Mouse (Mus musculus) ES-E14 (cell line): ENCODE measurements at regions not wholly inside any gene's neighbourhood (a gene's known extent, or its start where the extent isn't known, plus 50 kb on each side); places are given as distances from the start of the nearest gene placed in this dataset.

Experiments
- DNase-seq: peaks from one replicate; pipeline ENCODE4 v3.0.0-alpha.2; 2013; ENCODE audit warnings: low read depth, low spot score
- H3K27ac ChIP-seq: 2 replicates; pipeline ENCODE4 v1.5.1; 2012; ENCODE audit warnings: low read depth, mild to moderate bottlenecking, low read length, moderate library complexity, mixed read lengths; ENCODE audit not compliant: poor library complexity, insufficient read depth, severe bottlenecking
- H3K36me3 ChIP-seq: 2 replicates; pipeline ENCODE4 v1.6.1; 2012; ENCODE audit warnings: mild to moderate bottlenecking, low read length, moderate library complexity, mixed read lengths; ENCODE audit not compliant: control insufficient read depth, poor library complexity, insufficient read depth, severe bottlenecking
- H3K4me1 ChIP-seq, 2 experiments: fragments of 150-350 bp in 1 of 2; sonication (generic) in 1 of 2; 2 replicates each; pipeline ENCODE4 v1.6.1; 2012; ENCODE audit warnings: low read length in 2 of 2, mild to moderate bottlenecking in 1 of 2, mixed read lengths in 1 of 2; ENCODE audit not compliant: control insufficient read depth in 2 of 2, insufficient read depth in 2 of 2, poor library complexity in 1 of 2
- H3K4me3 ChIP-seq, 2 experiments: fragments of 150-350 bp in 1 of 2; sonication (generic) in 1 of 2; 2 replicates each; pipeline ENCODE4 v1.5.1; 2012; ENCODE audit warnings: low read length in 2 of 2, low read depth in 1 of 2, mild to moderate bottlenecking in 1 of 2, mixed read lengths in 1 of 2; ENCODE audit not compliant: insufficient read depth in 1 of 2, poor library complexity in 1 of 2, severe bottlenecking in 1 of 2
- H3K9ac ChIP-seq: 2 replicates; pipeline ENCODE4 v1.6.1; 2012; ENCODE audit warnings: low read depth, mild to moderate bottlenecking, low read length, mixed read lengths; ENCODE audit not compliant: poor library complexity, insufficient read depth, severe bottlenecking
- H3K9me3 ChIP-seq: fragments of 150-350 bp; sonication (generic); 2 replicates; pipeline ENCODE4 v1.6.1; 2012; ENCODE audit warnings: low read depth, mild to moderate bottlenecking, low read length; ENCODE audit not compliant: control insufficient read depth, insufficient read depth
- CHD2 ChIP-seq: IDR thresholded peaks from 2 replicates; pipeline ENCODE4 v1.6.1; 2014; ENCODE audit warnings: mild to moderate bottlenecking, low read depth, low read length, inconsistent platforms
- HCFC1 ChIP-seq: IDR thresholded peaks from 2 replicates; pipeline ENCODE4 v1.6.1; 2012; ENCODE audit warnings: low read length, inconsistent platforms, borderline replicate concordance; ENCODE audit not compliant: insufficient read depth
- MAFK ChIP-seq: IDR thresholded peaks from 2 replicates; pipeline ENCODE4 v1.6.1; 2014; ENCODE audit warnings: mild to moderate bottlenecking, low read depth, low read length, inconsistent platforms; ENCODE audit not compliant: insufficient read depth
- ZC3H11A ChIP-seq: IDR thresholded peaks from 2 replicates; pipeline ENCODE4 v1.6.1; 2012; ENCODE audit warnings: low read depth, mild to moderate bottlenecking, inconsistent platforms, low read length, borderline replicate concordance
- ZNF384 ChIP-seq: IDR thresholded peaks from 2 replicates; pipeline ENCODE4 v1.6.1; 2012; ENCODE audit warnings: low read depth, low read length, inconsistent platforms
- in situ Hi-C, 2 experiments: fragments of 600-800 bp; cut with MboI; formaldehyde crosslinking; loops; one replicate each; pipeline ENCODE4 v1.15.1; 2025; ENCODE audit warnings: low sequenced_read_pairs in 2 of 2, inconsistent platforms in 1 of 2; ENCODE audit not compliant: unreplicated experiment in 2 of 2

DNA sequence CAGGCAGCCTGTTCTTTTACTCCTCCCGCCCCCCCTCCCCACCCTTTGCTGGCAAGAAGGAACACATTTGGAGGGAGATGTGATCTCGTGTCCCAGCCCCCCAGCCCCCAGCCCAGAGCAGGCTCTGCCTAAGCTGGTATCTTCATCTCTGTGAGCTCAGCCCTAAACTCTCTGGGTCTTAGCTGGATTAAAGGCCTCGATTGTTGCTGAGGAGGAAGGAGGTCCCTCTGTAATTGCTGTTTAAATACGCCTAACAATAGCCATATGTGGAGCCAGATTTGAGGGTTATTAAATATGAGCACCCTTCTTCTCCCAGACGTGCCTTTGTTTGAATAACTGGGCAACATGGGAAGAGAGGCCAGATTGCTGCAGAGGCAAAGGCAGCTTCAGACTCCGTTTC lies 145.0 kb upstream of the Pitx1 start:
- Histone ChIP-seq H3K27ac (no peak overlapping the region), H3K4me1 (no peaks in the 10 kb centered on the region; a peak in 1 of 4 replicates), H3K36me3 (no peaks in the 10 kb centered on the region), H3K9me3 (no peaks in the 10 kb centered on the region), H3K9ac (no peak overlapping the region), H3K4me3 (no peak overlapping the region)
- DNase-seq = no peak
- TF ChIP-seq CHD2 (no peak), ZNF384 (no peak), ZC3H11A (no peak), MAFK (no peak), HCFC1 (no peak)
- in situ Hi-C loops = no loop called here

DNA sequence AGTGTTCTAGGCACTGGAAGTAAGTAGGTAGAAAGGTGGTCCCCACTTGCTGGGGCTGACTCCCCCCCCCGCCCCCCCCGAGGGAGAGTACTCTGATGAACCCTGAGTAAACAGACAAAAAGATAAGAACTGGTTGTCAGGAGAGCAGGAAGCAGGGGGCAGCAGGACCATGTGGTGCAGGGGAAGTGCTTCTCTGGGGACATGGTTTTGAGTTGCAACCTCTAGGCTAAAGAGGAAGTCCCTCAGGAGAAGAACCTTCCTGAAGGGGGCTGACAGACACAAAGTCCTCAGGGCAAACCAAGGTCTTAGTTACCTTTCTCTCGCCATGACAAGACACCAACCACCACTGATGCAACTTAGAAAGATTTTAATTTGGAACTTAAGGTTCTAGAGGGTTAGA lies 141.9 kb upstream of the Pitx1 start:
- no peak overlapping the region for H3K9ac ChIP-seq
- in situ Hi-C loops = no loop called here
- no peak overlapping the region for H3K4me3 ChIP-seq

DNA sequence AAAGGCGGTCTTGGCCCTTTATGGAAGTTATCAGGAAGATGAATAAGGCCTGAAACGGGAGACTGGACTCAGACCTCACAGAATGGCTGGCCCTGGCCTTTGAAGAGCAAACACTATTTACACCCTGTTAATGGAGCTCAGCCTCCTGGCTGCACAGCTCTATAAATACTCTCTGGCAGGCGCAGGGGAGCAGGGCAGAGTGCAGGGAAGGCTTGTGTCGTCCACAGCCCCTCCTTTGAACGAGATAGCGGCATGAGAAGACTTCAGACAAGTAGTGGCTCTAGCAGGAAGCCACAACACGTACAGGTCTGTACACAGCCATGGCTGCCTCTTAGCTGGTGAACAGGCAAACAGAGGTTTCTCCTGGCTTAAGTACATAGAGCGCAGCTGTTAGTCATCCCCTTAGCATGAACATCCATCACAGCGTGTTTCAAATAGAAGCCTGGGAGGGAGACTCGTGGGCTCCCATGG lies 141.0 kb upstream of the Pitx1 start:
- no peak overlapping the region for H3K9ac ChIP-seq
- no peaks in the 10 kb centered on the region for H3K4me1 ChIP-seq
- H3K27ac ChIP-seq = no peak overlapping the region
- TF ChIP-seq HCFC1 = no peak
- TF ChIP-seq ZNF384 = no peak
- no peak for TF ChIP-seq CHD2
- H3K4me3 ChIP-seq = no peak overlapping the region
- in situ Hi-C loops = no loop called here
- H3K9me3 ChIP-seq = no peaks in the 10 kb centered on the region
- DNase-seq = no peak
- H3K36me3 ChIP-seq = no peaks in the 10 kb centered on the region

More for the DNA sequence above, 141.9 kb upstream of the Pitx1 start:
- Histone ChIP-seq H3K36me3 (no peaks in the 10 kb centered on the region), H3K9me3 (no peaks in the 10 kb centered on the region), H3K27ac (no peak overlapping the region), H3K4me1 (no peaks in the 10 kb centered on the region; a peak in 1 of 4 replicates)
- no peak for TF ChIP-seq ZC3H11A
- DNase-seq = no peak

DNA sequence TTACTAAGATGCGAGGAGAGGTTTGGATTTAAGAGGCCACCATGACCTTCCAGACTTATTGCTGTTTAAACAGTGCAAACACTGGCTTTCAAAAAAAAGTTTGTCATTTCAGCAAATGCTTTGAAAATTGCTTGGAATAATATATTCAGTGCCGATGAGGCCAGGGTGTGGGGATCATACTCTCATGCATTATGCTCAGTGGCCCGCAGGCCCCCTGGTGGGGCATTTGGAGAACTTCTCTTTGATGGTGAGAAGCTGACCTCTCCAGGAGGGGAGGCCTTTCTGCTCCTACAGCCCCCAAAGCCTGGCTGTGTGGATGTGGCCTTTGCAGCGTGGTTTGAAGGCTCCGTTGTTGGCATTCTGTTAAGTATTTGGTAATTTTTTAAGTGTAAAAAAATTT lies 138.1 kb upstream of the Pitx1 start:
- in situ Hi-C loops = no loop called here
- DNase-seq = peak; percentile 20
- Histone ChIP-seq H3K36me3 (no peaks in the 10 kb centered on the region), H3K4me1 (no peaks in the 10 kb centered on the region), H3K27ac (no peak overlapping the region), H3K9me3 (no peaks in the 10 kb centered on the region), H3K9ac (no peak overlapping the region), H3K4me3 (no peak overlapping the region)
- TF ChIP-seq HCFC1 (no peak), CHD2 (no peak), ZNF384 (no peak), MAFK (no peak), ZC3H11A (no peak; the same call in 1 of the 2 replicates)

DNA sequence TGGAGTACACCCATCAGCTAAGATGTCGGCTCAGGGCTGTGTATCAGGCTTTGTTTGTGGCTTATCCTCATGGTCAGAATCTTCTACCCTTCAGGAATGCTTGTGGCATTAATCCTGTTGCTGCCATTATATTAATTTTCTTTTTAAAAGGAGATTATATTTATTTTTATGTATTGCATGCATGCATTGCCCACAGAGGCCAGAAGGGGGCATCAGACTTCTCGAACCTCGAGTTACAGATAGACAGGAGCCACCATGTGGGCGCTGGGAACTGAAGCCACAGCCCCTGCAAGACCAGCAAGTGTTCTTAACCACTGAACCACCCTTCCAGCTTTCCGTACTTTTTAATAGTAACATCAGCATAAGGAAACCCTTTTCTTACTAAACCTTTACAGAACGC lies 134.7 kb upstream of the Pitx1 start:
- Histone ChIP-seq H3K27ac (no peak overlapping the region), H3K4me1 (no peaks in the 10 kb centered on the region), H3K9ac (no peak overlapping the region), H3K36me3 (no peaks in the 10 kb centered on the region), H3K9me3 (no peaks in the 10 kb centered on the region), H3K4me3 (no peak overlapping the region)
- no peak for TF ChIP-seq MAFK
- TF ChIP-seq HCFC1 = no peak
- no peak for TF ChIP-seq ZC3H11A
- no peak for TF ChIP-seq ZNF384
- TF ChIP-seq CHD2 = no peak
- DNase-seq = no peak
- in situ Hi-C loops = no loop called here
